Mouse (Mus musculus) neural tube, embryonic 13.5 days (tissue): Measurements from ENCODE around the gene Atp8b3. TPM values are rescaled to one million over a fixed set of nuclear protein-coding genes. Genes with fewer than 3 reads are reported as not detected.

Source experiments
- polyA plus RNA-seq: library from polyadenylated mRNA; unstranded; fragments of >200 nt; fragmentation: Nextera tagmentation; extraction: Ambion mirVana; gene quantifications from 2 replicates; pipeline ENCODE4 v1.2.1, GENCODE M21; 2015

Gene Atp8b3
- polyA plus RNA-seq, 1 experiment from 2014 or later: 1.4 TPM

Other genes starting within 250 kb of the Atp8b3 start
- 573 and 601 TPM in 2 replicates for gene Rps15, start 246.7 kb downstream of the Atp8b3 start, polyA plus RNA-seq
- gene Apc2, start 243.1 kb downstream of the Atp8b3 start, polyA plus RNA-seq: 153 and 156 TPM in 2 replicates
- gene 2310011J03Rik, start 218.6 kb downstream of the Atp8b3 start, polyA plus RNA-seq: 27.9 and 30.7 TPM in 2 replicates
- gene Pcsk4, start 209.6 kb downstream of the Atp8b3 start, polyA plus RNA-seq: 2.9 and 3.6 TPM in 2 replicates
- 3.3 and 4.5 TPM in 2 replicates for gene Reep6, start 209.2 kb downstream of the Atp8b3 start, polyA plus RNA-seq
- 1.6 and 1.8 TPM in 2 replicates for gene Adamtsl5, start 190.7 kb downstream of the Atp8b3 start, polyA plus RNA-seq
- 1.0 and 1.5 TPM in 2 replicates for gene Plk5, start 182.7 kb downstream of the Atp8b3 start, polyA plus RNA-seq
- 15.6 and 16.7 TPM in 2 replicates for gene Mex3d, start 151.5 kb downstream of the Atp8b3 start, polyA plus RNA-seq
- gene Mbd3, start 139.6 kb downstream of the Atp8b3 start, polyA plus RNA-seq: 238 and 241 TPM in 2 replicates
- gene Uqcr11, start 132.3 kb downstream of the Atp8b3 start, polyA plus RNA-seq: 462 and 574 TPM in 2 replicates
- gene Tcf3, start 105.5 kb downstream of the Atp8b3 start, polyA plus RNA-seq: 62.1 and 70.4 TPM in 2 replicates
- 0.92 and 1.2 TPM in 2 replicates for gene Onecut3, start 44.3 kb downstream of the Atp8b3 start, polyA plus RNA-seq
- 26.8 and 28.0 TPM in 2 replicates for gene Rexo1, start 22.4 kb upstream of the Atp8b3 start, polyA plus RNA-seq
- gene Klf16, start 38.2 kb upstream of the Atp8b3 start, polyA plus RNA-seq: 4.9 and 5.5 TPM in 2 replicates
- gene Abhd17a, start 51.2 kb upstream of the Atp8b3 start, polyA plus RNA-seq: 108 and 123 TPM in 2 replicates
- gene Scamp4, start 63.7 kb upstream of the Atp8b3 start, polyA plus RNA-seq: 62.7 and 64.8 TPM in 2 replicates
- gene Adat3, start 63.8 kb upstream of the Atp8b3 start, polyA plus RNA-seq: 3.0 and 4.8 TPM in 2 replicates
- gene Gm49322, start 66.9 kb upstream of the Atp8b3 start, polyA plus RNA-seq: 2.8 and 3.7 TPM in 2 replicates
- gene Csnk1g2, start 83.7 kb upstream of the Atp8b3 start, polyA plus RNA-seq: 98.0 and 110 TPM in 2 replicates
- 93.9 and 100.0 TPM in 2 replicates for gene Btbd2, start 117.9 kb upstream of the Atp8b3 start, polyA plus RNA-seq
- 61.4 and 63.4 TPM in 2 replicates for gene Mknk2, start 139.0 kb upstream of the Atp8b3 start, polyA plus RNA-seq
- 46.4 and 55.1 TPM in 2 replicates for gene Mob3a, start 162.9 kb upstream of the Atp8b3 start, polyA plus RNA-seq
- gene Izumo4, start 163.1 kb upstream of the Atp8b3 start, polyA plus RNA-seq: 37.2 and 39.1 TPM in 2 replicates
- gene Ap3d1, start 203.1 kb upstream of the Atp8b3 start, polyA plus RNA-seq: 106 and 114 TPM in 2 replicates
- 16.4 and 19.5 TPM in 2 replicates for gene Dot1l, start 216.1 kb upstream of the Atp8b3 start, polyA plus RNA-seq